Mouse (Mus musculus) limb, embryonic 15.5 days (tissue): ENCODE data around the gene Gpr143. TPM values are rescaled to one million over a fixed set of nuclear protein-coding genes. Genes with fewer than 3 reads are reported as not detected.
A peak's percentile ranks its signal among the peaks of the same experiment; 100 is the strongest.

Source experiments
- ATAC-seq: fragments of 200-750 bp; cut with Nextera tagmentation; 2 replicates; pipeline ENCODE4 v1.8.0; 2017; ENCODE audit warnings: low read depth, moderate TSS enrichment; ENCODE audit not compliant: insufficient number of reproducible peaks, low FRiP score, low TSS enrichment
- H3K27ac ChIP-seq: fragments of 300-500 bp; sonication (generic); 2 replicates; pipeline ENCODE4 v1.5.1; 2015; ENCODE audit warnings: moderate library complexity, mild to moderate bottlenecking, inconsistent platforms
- H3K27me3 ChIP-seq: fragments of 300-500 bp; sonication (generic); 2 replicates; pipeline ENCODE4 v1.6.1; 2015; ENCODE audit warnings: inconsistent platforms
- H3K36me3 ChIP-seq: fragments of 300-500 bp; sonication (generic); 2 replicates; pipeline ENCODE4 v1.6.1; 2015; ENCODE audit warnings: inconsistent platforms
- H3K4me1 ChIP-seq: fragments of 300-500 bp; sonication (generic); 2 replicates; pipeline ENCODE4 v1.6.1; 2015; ENCODE audit warnings: inconsistent platforms
- H3K4me2 ChIP-seq: fragments of 300-500 bp; sonication (generic); 2 replicates; pipeline ENCODE4 v1.6.1; 2015; ENCODE audit warnings: mild to moderate bottlenecking, inconsistent platforms
- H3K4me3 ChIP-seq: fragments of 300-500 bp; sonication (generic); 2 replicates; pipeline ENCODE4 v1.5.1; 2015; ENCODE audit warnings: mild to moderate bottlenecking, inconsistent platforms
- H3K9ac ChIP-seq: fragments of 300-500 bp; sonication (generic); 2 replicates; pipeline ENCODE4 v1.6.1; 2015; ENCODE audit warnings: inconsistent platforms
- H3K9me3 ChIP-seq: fragments of 300-500 bp; sonication (generic); 2 replicates; pipeline ENCODE4 v1.6.1; 2016; ENCODE audit warnings: inconsistent platforms
- WGBS: fragments of 180-500 bp; shearing (Covaris S2); methylation state at CpG from one replicate; pipeline ENCODE4 v1.1.7; 2015; 5-methylcytosine and 5-hydroxymethylcytosine counted together
- polyA plus RNA-seq: library from polyadenylated mRNA; unstranded; fragments of >200 nt; fragmentation: Nextera tagmentation; extraction: Ambion mirVana; gene quantifications from 2 replicates; pipeline ENCODE4 v1.2.1, GENCODE M21; 2015

Gpr143 gene
- polyA plus RNA-seq, result 0.27 and 0.51 TPM in 2 replicates

GRCm38 (mm10) chrX:152781720-152782403, at the start of gene Gpr143:
Gene Gpr143, plus strand, starts transcription at chrX:152781921.
- Histone ChIP-seq H3K4me3 (peak within 1 kb of the TSS; percentile 15), H3K4me1 (peaks cover 3% of the 10 kb centered on the region; the same call in 1 of the 2 replicates), H3K9ac (no peak within 1 kb of the TSS), H3K27ac (no peak within 1 kb of the TSS), H3K9me3 (no peaks in the 10 kb centered on the region), H3K27me3 (peaks cover 15% of the 10 kb centered on the region), H3K36me3 (no peaks in the 10 kb centered on the region), H3K4me2 (peak within 1 kb of the TSS; percentile 35)
- 20% methylated on average over 26 of the region's 26 CpGs for WGBS
- ATAC-seq, result no peak

GRCm38 (mm10) chrX:152735283-152735682, 46.4 kb upstream of the Gpr143 start:
- Histone ChIP-seq H3K9me3 (no peaks in the 10 kb centered on the region), H3K4me2 (no peak overlapping the region), H3K27me3 (peaks cover 4% of the 10 kb centered on the region; the same call in 1 of the 2 replicates), H3K27ac (no peak overlapping the region), H3K9ac (no peak overlapping the region), H3K4me1 (no peaks in the 10 kb centered on the region), H3K36me3 (no peaks in the 10 kb centered on the region), H3K4me3 (no peak overlapping the region)
- ATAC-seq, result no peak

- Histone ChIP-seq H3K4me1 (no peaks in the 10 kb centered on the region), H3K36me3 (no peaks in the 10 kb centered on the region), H3K27me3 (peaks cover 4% of the 10 kb centered on the region), H3K9me3 (no peaks in the 10 kb centered on the region), H3K27ac (no peak overlapping the region), H3K4me3 (no peak overlapping the region), H3K4me2 (no peak overlapping the region), H3K9ac (no peak overlapping the region)
- 64% methylated on average over 2 of the region's 2 CpGs for WGBS
- no peak for ATAC-seq
Observed at GRCm38 (mm10) chrX:152738191-152738590, 43.5 kb upstream of the Gpr143 start.

- H3K4me2 ChIP-seq, result no peak overlapping the region
- no peak overlapping the region for H3K9ac ChIP-seq
- no peaks in the 10 kb centered on the region for H3K9me3 ChIP-seq
- H3K36me3 ChIP-seq, result no peaks in the 10 kb centered on the region
- H3K27me3 ChIP-seq, result peaks cover 4% of the 10 kb centered on the region
- 70% methylated on average over 4 of the region's 4 CpGs for WGBS
- H3K27ac ChIP-seq, result no peak overlapping the region
- no peaks in the 10 kb centered on the region for H3K4me1 ChIP-seq
- no peak for ATAC-seq
- no peak overlapping the region for H3K4me3 ChIP-seq
Observed at GRCm38 (mm10) chrX:152738759-152739368, 42.9 kb upstream of the Gpr143 start.

- H3K36me3 ChIP-seq, result no peaks in the 10 kb centered on the region
- H3K9ac ChIP-seq, result no peak overlapping the region
- H3K27ac ChIP-seq, result no peak overlapping the region
- H3K9me3 ChIP-seq, result no peaks in the 10 kb centered on the region
- no peak overlapping the region for H3K4me2 ChIP-seq
- ATAC-seq, result no peak
- H3K4me3 ChIP-seq, result no peak overlapping the region
- H3K27me3 ChIP-seq, result peaks cover 5% of the 10 kb centered on the region
- H3K4me1 ChIP-seq, result no peaks in the 10 kb centered on the region
Observed at GRCm38 (mm10) chrX:152743642-152744041, 38.1 kb upstream of the Gpr143 start.

- no peaks in the 10 kb centered on the region for H3K36me3 ChIP-seq
- H3K27me3 ChIP-seq, result peaks cover 5% of the 10 kb centered on the region
- H3K4me3 ChIP-seq, result no peak overlapping the region
- no peak for ATAC-seq
- no peak overlapping the region for H3K27ac ChIP-seq
- no peaks in the 10 kb centered on the region for H3K4me1 ChIP-seq
- no peak overlapping the region for H3K9ac ChIP-seq
- no peak overlapping the region for H3K4me2 ChIP-seq
- WGBS, result 78% methylated on average over 2 of the region's 2 CpGs
- no peaks in the 10 kb centered on the region for H3K9me3 ChIP-seq
Observed at GRCm38 (mm10) chrX:152745925-152746324, 35.8 kb upstream of the Gpr143 start.

GRCm38 (mm10) chrX:152755819-152756218, 25.9 kb upstream of the Gpr143 start:
- Histone ChIP-seq H3K4me3 (no peak overlapping the region), H3K9me3 (no peaks in the 10 kb centered on the region), H3K27me3 (no peaks in the 10 kb centered on the region), H3K9ac (no peak overlapping the region), H3K27ac (no peak overlapping the region), H3K36me3 (no peaks in the 10 kb centered on the region), H3K4me2 (no peak overlapping the region), H3K4me1 (no peaks in the 10 kb centered on the region)
- ATAC-seq, result no peak
- 90% methylated on average over 1 of the region's 1 CpGs for WGBS

- 87% methylated on average over 5 of the region's 5 CpGs for WGBS
- H3K36me3 ChIP-seq, result no peaks in the 10 kb centered on the region
- H3K9ac ChIP-seq, result no peak overlapping the region
- no peak overlapping the region for H3K27ac ChIP-seq
- H3K4me3 ChIP-seq, result no peak overlapping the region
- H3K4me1 ChIP-seq, result no peaks in the 10 kb centered on the region
- H3K27me3 ChIP-seq, result no peaks in the 10 kb centered on the region
- no peaks in the 10 kb centered on the region for H3K9me3 ChIP-seq
- no peak for ATAC-seq
- H3K4me2 ChIP-seq, result no peak overlapping the region
Observed at GRCm38 (mm10) chrX:152756293-152756692, 25.4 kb upstream of the Gpr143 start.

GRCm38 (mm10) chrX:152762437-152762836, 19.3 kb upstream of the Gpr143 start:
- Histone ChIP-seq H3K27me3 (no peaks in the 10 kb centered on the region), H3K4me2 (no peak overlapping the region), H3K4me3 (no peak overlapping the region), H3K9me3 (no peaks in the 10 kb centered on the region), H3K27ac (no peak overlapping the region), H3K9ac (no peak overlapping the region), H3K4me1 (no peaks in the 10 kb centered on the region), H3K36me3 (no peaks in the 10 kb centered on the region)
- 29% methylated on average over 2 of the region's 2 CpGs for WGBS
- no peak for ATAC-seq

- no peaks in the 10 kb centered on the region for H3K9me3 ChIP-seq
- no peak overlapping the region for H3K27ac ChIP-seq
- no peaks in the 10 kb centered on the region for H3K4me1 ChIP-seq
- ATAC-seq, result no peak
- no peaks in the 10 kb centered on the region for H3K27me3 ChIP-seq
- H3K36me3 ChIP-seq, result no peaks in the 10 kb centered on the region
- H3K9ac ChIP-seq, result no peak overlapping the region
- H3K4me3 ChIP-seq, result no peak overlapping the region
- 54% methylated on average over 2 of the region's 2 CpGs for WGBS
- H3K4me2 ChIP-seq, result no peak overlapping the region
Observed at GRCm38 (mm10) chrX:152762855-152763254, 18.9 kb upstream of the Gpr143 start.

GRCm38 (mm10) chrX:152764171-152764570, 17.6 kb upstream of the Gpr143 start:
- no peak for ATAC-seq
- WGBS, result 47% methylated on average over 2 of the region's 2 CpGs
- peaks cover 7% of the 10 kb centered on the region for H3K27me3 ChIP-seq

GRCm38 (mm10) chrX:152768891-152769599, 12.7 kb upstream of the Gpr143 start, which contains the start of gene Shroom2:
Gene Shroom2, minus strand, starts transcription at chrX:152769465.
- Histone ChIP-seq H3K9me3 (no peaks in the 10 kb centered on the region), H3K4me2 (peak within 1 kb of the TSS; percentile 55), H3K4me1 (0 out of 2 replicates have a peak, but pooled peaks cover 2% of the 10 kb centered on the region), H3K27ac (no peak within 1 kb of the TSS), H3K9ac (peak within 1 kb of the TSS; percentile 44), H3K4me3 (peak within 1 kb of the TSS; percentile 59), H3K27me3 (peaks cover 17% of the 10 kb centered on the region), H3K36me3 (no peaks in the 10 kb centered on the region)
- peak; percentile 69 for ATAC-seq
- WGBS, result 17% methylated on average over 53 of the region's 55 CpGs

More at GRCm38 (mm10) chrX:152764171-152764570, 17.6 kb upstream of the Gpr143 start:
- Histone ChIP-seq H3K9ac (no peak overlapping the region), H3K4me1 (0 out of 2 replicates have a peak, but pooled peaks cover 2% of the 10 kb centered on the region), H3K27ac (no peak overlapping the region), H3K4me3 (no peak overlapping the region), H3K36me3 (no peaks in the 10 kb centered on the region), H3K9me3 (no peaks in the 10 kb centered on the region), H3K4me2 (no peak overlapping the region)
